Mouse (Mus musculus): ENCODE measurements around the gene Pafah2. TPM values are rescaled to one million over a fixed set of nuclear protein-coding genes. Genes with fewer than 3 reads are reported as not detected.
A peak's percentile ranks its signal among the peaks of the same experiment; 100 is the strongest.

The Pafah2 gene
- polyA plus RNA-seq, 1 experiment from 2014 or later: 9.5 TPM

DNA sequence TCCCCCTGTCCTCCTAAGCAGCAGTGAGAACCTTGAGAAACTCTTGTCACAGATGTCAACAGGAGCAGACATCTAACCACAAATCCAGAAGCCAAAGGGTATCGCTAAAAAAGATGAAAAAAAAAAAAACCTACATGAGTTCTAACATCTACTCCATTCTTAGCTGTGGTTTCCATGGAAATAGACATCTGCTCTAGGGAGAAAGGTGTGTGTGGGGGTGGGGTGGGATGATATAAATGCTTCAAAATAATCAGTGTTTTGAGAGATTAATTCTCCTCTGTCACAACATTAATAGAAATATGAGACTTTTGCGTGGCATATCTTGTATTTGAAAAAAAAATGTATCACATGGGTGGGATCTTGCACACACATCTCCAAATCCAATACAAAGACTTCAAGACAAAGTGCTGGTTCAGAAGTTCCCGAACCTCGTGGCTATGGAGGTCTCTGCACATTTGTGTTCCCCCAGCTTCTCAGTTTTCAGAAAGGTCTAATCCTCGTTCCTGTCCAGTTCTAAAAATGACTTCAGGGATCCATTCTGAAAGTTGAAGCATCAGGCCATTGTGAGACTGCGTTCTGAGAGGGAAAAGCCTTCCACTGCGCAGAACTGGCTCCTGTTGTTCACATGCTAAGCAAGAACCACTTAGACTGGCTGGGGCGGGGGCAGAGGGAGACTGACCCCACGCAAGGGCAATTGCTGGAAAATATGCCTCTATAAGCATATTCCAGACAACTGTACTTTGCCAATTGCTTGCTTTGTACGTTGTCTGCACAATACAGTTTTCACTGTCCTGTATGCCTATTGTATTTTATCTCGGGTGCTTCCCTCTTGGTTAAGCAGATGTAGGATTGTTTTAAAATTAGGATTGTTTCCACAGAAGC, 70.5 kb downstream of the Pafah2 start:
- Histone ChIP-seq H3K36me3 (ENCODE audit: control insufficient read depth, insufficient read depth, low read length) (peaks cover 8% of the 10 kb centered on the region), H3K4me3 (ENCODE audit: low read depth, low read length) (no peak overlapping the region), H3K27me3 (ENCODE audit: control insufficient read depth, insufficient read depth, low read length) (no peaks in the 10 kb centered on the region), H3K4me1 (ENCODE audit: control insufficient read depth, insufficient read depth, low read length) (peaks cover 3% of the 10 kb centered on the region; the same call in 1 of the 2 replicates), H3K9me3 (ENCODE audit: control insufficient read depth, low read length) (no peaks in the 10 kb centered on the region), H3K4me2 (ENCODE audit: low read depth, severe bottlenecking) (no peak overlapping the region), H3K27ac (replicated peaks; ENCODE audit: low read depth, low read length) (no peak overlapping the region), H3K9ac (ENCODE audit: low read length) (no peak overlapping the region)
- DNase-seq (ENCODE audit: low spot score) (no peak), ATAC-seq (ENCODE audit: insufficient number of reproducible peaks, low FRiP score, low TSS enrichment, low read depth) (no peak)
- 78% methylated on average over 11 of the region's 11 CpGs for WGBS

DNA sequence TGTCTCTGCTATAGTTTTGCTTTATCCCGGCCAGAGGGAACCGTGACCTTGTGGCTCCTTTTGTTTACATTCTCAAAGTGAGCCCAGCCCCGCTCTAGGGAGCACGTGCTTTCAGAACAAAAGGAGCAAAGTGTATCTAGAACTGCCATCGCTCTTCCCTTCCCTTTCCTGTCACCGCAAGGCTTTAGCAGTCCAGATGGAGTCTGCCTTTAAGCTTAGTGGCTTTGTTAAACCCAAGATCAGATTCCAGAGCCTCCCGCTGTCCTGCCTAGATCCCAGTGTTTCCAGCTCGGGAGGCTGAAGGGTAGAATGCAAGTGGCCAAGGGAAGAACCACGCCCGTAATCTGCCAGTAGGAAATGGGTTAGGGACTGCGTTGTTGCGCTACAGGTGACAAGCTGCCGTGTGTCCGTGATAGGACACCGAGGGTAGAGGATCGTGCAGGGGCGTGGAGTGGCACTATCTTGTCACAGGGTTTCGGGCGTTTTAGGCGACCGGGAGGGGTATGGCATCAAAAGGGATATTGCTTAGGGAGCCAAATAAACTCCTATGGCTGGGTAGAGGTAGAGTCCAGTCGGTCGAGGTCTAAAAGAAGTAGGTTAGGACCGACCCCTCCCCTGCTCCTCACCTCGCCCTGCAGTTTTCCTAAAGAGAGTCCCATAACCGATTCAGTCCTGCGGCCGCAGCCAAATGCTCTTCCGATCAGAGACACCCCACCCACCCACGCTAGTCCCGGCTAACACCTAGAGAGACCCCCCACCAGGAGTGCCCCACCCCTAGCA, 71.5 kb downstream of the Pafah2 start:
- peak overlapping the region; percentile 96 for H3K9ac ChIP-seq (ENCODE audit: low read length)

DNA sequence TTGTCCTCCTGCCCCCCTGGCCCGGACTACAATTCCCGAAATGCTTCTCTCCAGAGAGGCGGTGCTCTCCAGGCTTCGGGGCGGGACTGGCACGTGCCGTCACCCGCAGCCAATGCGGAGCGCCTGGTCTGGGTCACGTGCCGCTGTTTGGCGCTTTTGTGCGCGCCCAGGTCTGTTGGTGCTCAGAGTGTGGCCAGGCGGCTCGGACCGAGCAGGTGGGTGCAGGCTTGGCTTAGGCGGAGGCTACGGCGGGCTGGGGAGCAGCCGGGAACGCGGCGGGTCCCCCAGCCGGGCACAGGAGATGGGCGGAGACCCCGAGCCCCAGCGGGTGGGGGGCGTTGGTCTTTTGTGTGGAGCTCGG, 72.1 kb downstream of the Pafah2 start, which contains the start of gene Stmn1:
Gene Stmn1 (plus strand): TSS at position 106 of the 361 bp plus-strand sequence.
- no peaks in the 10 kb centered on the region for H3K27me3 ChIP-seq (ENCODE audit: control insufficient read depth, insufficient read depth, low read length)
- under 1% methylated on average over 31 of the region's 31 CpGs for WGBS
- H3K9ac ChIP-seq (ENCODE audit: low read length): peak within 1 kb of the TSS; percentile 96
- peak within 1 kb of the TSS; percentile 91 for H3K4me3 ChIP-seq (ENCODE audit: low read depth, low read length)
- peak within 1 kb of the TSS; percentile 88 for H3K27ac ChIP-seq (replicated peaks; ENCODE audit: low read depth, low read length)
- H3K36me3 ChIP-seq (ENCODE audit: control insufficient read depth, insufficient read depth, low read length): peaks cover 15% of the 10 kb centered on the region
- no peaks in the 10 kb centered on the region for H3K9me3 ChIP-seq (ENCODE audit: control insufficient read depth, low read length)
- ATAC-seq (ENCODE audit: insufficient number of reproducible peaks, low FRiP score, low TSS enrichment, low read depth): peak; percentile 94
- H3K4me1 ChIP-seq (ENCODE audit: control insufficient read depth, insufficient read depth, low read length): peaks cover 3% of the 10 kb centered on the region; the same call in 1 of the 2 replicates
- H3K4me2 ChIP-seq (ENCODE audit: low read depth, severe bottlenecking): peak within 1 kb of the TSS; percentile 86
- DNase-seq (ENCODE audit: low spot score): peak; percentile 96

More for the DNA sequence above, 71.5 kb downstream of the Pafah2 start:
- Histone ChIP-seq H3K27ac (replicated peaks; ENCODE audit: low read depth, low read length) (no peak overlapping the region), H3K9me3 (ENCODE audit: control insufficient read depth, low read length) (no peaks in the 10 kb centered on the region), H3K4me2 (ENCODE audit: low read depth, severe bottlenecking) (peak overlapping the region; percentile 86), H3K4me3 (ENCODE audit: low read depth, low read length) (peak overlapping the region; percentile 91), H3K27me3 (ENCODE audit: control insufficient read depth, insufficient read depth, low read length) (no peaks in the 10 kb centered on the region), H3K36me3 (ENCODE audit: control insufficient read depth, insufficient read depth, low read length) (peaks cover 11% of the 10 kb centered on the region), H3K4me1 (ENCODE audit: control insufficient read depth, insufficient read depth, low read length) (peaks cover 3% of the 10 kb centered on the region; the same call in 1 of the 2 replicates)
- 0 out of 2 replicates have a peak, but pooled peaks have one; percentile 1 for ATAC-seq (ENCODE audit: insufficient number of reproducible peaks, low FRiP score, low TSS enrichment, low read depth)
- under 1% methylated on average over 31 of the region's 31 CpGs for WGBS
- DNase-seq (ENCODE audit: low spot score): peak; percentile 63

DNA sequence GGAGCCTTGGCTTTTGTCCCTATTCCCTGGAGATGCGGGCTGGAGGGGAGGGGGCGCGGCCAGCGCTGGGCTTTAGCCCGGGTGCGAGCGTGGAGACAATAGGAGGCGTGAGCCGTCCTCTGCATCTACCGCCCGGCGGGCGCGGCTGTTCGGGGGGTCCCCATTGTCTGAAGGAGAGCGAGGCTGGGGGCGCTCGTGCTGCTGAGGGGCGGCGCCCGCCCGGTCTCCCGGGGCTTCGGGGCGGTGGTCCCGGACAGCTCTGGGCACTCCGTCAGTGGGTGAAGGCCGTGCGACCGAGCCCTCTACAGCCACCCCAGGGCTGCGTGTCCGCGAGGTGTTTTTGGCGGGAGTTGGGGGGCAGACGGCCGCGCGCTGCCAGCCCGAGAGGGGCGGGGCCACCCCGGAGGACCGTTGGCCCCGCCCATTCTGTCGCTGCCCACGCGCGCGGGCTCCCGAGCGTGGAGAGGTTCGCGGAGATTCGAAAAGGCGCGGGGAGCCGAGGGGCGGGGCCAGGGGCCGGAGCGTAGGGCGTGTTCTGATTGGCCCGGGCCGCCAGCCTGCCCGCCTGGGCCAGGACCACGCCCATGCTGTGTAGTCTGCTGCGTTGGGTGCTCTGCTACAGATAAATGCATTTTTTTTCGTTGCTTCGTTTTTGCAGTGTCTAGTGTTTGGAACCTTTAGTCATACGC, 72.6 kb downstream of the Pafah2 start:
- peak overlapping the region; percentile 86 for H3K4me2 ChIP-seq (ENCODE audit: low read depth, severe bottlenecking)
- H3K4me3 ChIP-seq (ENCODE audit: low read depth, low read length): peak overlapping the region; percentile 91
- H3K27me3 ChIP-seq (ENCODE audit: control insufficient read depth, insufficient read depth, low read length): no peaks in the 10 kb centered on the region
- H3K9me3 ChIP-seq (ENCODE audit: control insufficient read depth, low read length): no peaks in the 10 kb centered on the region
- peak; percentile 83 for ATAC-seq (ENCODE audit: insufficient number of reproducible peaks, low FRiP score, low TSS enrichment, low read depth)
- H3K27ac ChIP-seq (replicated peaks; ENCODE audit: low read depth, low read length): peak overlapping the region; percentile 88
- DNase-seq (ENCODE audit: low spot score): peak; percentile 96
- H3K4me1 ChIP-seq (ENCODE audit: control insufficient read depth, insufficient read depth, low read length): peaks cover 3% of the 10 kb centered on the region; the same call in 1 of the 2 replicates
- H3K9ac ChIP-seq (ENCODE audit: low read length): peak overlapping the region; percentile 96
- under 1% methylated on average over 68 of the region's 68 CpGs for WGBS
- peaks cover 15% of the 10 kb centered on the region for H3K36me3 ChIP-seq (ENCODE audit: control insufficient read depth, insufficient read depth, low read length)

DNA sequence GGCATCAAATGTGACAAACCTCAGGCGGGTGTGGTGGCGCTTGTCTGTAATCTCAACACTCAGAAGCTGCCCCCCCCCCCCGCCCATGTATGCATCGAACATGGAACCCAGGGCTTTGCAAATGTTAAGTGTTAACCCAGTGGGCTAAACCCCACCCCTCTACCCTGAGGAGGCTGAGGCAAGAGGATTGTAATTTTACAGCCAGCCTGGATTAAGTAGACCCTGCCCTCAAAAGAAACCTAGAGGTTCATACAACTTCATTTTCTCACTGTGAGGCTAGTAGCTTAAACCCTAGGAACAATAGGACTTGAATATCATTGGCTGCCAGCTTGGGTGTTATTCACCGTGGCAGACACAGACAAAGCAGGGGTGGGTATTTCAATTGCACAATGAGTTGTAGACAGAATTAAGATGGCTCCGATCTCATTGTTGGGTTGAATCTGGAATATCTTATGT, 73.2 kb downstream of the Pafah2 start:
- no peak overlapping the region for H3K27ac ChIP-seq (replicated peaks; ENCODE audit: low read depth, low read length)
- H3K9me3 ChIP-seq (ENCODE audit: control insufficient read depth, low read length): no peaks in the 10 kb centered on the region
- no peaks in the 10 kb centered on the region for H3K27me3 ChIP-seq (ENCODE audit: control insufficient read depth, insufficient read depth, low read length)
- H3K4me1 ChIP-seq (ENCODE audit: control insufficient read depth, insufficient read depth, low read length): peaks cover 3% of the 10 kb centered on the region; the same call in 1 of the 2 replicates
- 33% methylated on average over 6 of the region's 6 CpGs for WGBS
- DNase-seq (ENCODE audit: low spot score) (no peak), ATAC-seq (ENCODE audit: insufficient number of reproducible peaks, low FRiP score, low TSS enrichment, low read depth) (no peak)
- peaks cover 17% of the 10 kb centered on the region for H3K36me3 ChIP-seq (ENCODE audit: control insufficient read depth, insufficient read depth, low read length)
- peak overlapping the region; percentile 96 for H3K9ac ChIP-seq (ENCODE audit: low read length)
- peak overlapping the region; percentile 86 for H3K4me2 ChIP-seq (ENCODE audit: low read depth, severe bottlenecking)
- H3K4me3 ChIP-seq (ENCODE audit: low read depth, low read length): peak overlapping the region; percentile 91

DNA sequence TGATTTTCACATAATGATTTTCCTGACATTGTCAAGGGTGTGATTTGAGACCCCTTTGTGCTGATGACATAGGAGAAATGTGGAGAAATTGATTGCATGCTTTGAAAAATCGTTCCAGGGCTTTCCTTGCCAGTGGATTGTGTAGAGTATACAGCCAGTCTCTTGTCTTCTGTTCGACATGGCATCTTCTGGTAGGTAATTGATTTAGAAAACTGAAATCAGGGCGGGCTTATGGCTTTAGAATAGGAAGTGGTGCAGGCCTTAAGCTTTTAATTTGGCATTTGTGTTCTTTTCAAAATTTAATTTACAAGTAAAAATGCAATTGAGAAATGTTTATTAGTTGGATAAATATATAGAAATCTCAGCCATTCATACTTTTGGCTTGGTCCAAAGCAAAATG, 73.9 kb downstream of the Pafah2 start:
- no peak overlapping the region for H3K9ac ChIP-seq (ENCODE audit: low read length)
- H3K4me2 ChIP-seq (ENCODE audit: low read depth, severe bottlenecking): peak overlapping the region; percentile 86; the same call in 1 of the 2 replicates
- H3K27ac ChIP-seq (replicated peaks; ENCODE audit: low read depth, low read length): no peak overlapping the region
- WGBS: 87% methylated on average over 3 of the region's 3 CpGs
- no peaks in the 10 kb centered on the region for H3K27me3 ChIP-seq (ENCODE audit: control insufficient read depth, insufficient read depth, low read length)
- H3K9me3 ChIP-seq (ENCODE audit: control insufficient read depth, low read length): no peaks in the 10 kb centered on the region
- H3K4me1 ChIP-seq (ENCODE audit: control insufficient read depth, insufficient read depth, low read length): peaks cover 3% of the 10 kb centered on the region; the same call in 1 of the 2 replicates
- H3K36me3 ChIP-seq (ENCODE audit: control insufficient read depth, insufficient read depth, low read length): peaks cover 22% of the 10 kb centered on the region
- H3K4me3 ChIP-seq (ENCODE audit: low read depth, low read length): peak overlapping the region; percentile 91
- DNase-seq (ENCODE audit: low spot score): no peak
- no peak for ATAC-seq (ENCODE audit: insufficient number of reproducible peaks, low FRiP score, low TSS enrichment, low read depth)

DNA sequence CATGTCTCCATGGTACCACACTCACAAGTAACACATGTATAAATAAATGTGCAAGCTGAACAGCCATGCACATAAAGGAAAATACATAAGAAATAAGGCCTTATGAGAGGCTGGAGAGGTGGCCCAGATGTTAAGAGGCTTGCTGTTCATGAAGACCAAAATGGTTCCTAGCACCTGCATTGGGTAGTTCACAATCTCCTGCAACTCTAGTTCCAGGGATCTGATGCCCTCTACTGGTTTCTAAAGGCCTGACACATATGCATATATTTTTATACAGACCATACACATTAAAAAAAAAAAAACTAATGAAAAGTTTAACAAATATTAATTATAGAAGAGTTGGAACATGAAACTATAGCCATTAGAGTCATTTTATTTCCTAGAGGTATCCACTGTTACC, 75.3 kb downstream of the Pafah2 start:
- no peak overlapping the region for H3K4me2 ChIP-seq (ENCODE audit: low read depth, severe bottlenecking)
- H3K36me3 ChIP-seq (ENCODE audit: control insufficient read depth, insufficient read depth, low read length): peaks cover 23% of the 10 kb centered on the region

DNA sequence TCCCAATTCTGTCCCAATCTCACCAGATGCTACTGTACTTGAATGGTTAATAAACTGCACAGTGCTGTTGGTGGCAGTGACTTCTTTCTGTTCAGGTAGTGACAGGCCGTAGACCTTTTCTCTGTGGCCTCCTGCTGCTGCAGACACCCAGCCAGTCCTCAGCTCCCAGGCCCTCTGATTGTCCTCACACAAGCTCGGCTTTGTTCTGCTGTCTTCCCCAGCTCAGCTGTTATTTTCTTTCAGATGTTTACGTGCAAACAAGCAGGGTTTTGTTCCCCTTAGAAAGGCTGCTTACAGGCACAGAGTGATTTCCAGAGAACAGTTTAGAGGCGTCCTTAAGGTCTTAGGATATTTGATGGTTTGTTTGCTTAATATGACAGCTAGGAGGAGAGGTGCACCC, 77.6 kb downstream of the Pafah2 start:
- no peaks in the 10 kb centered on the region for H3K27me3 ChIP-seq (ENCODE audit: control insufficient read depth, insufficient read depth, low read length)
- no peaks in the 10 kb centered on the region for H3K9me3 ChIP-seq (ENCODE audit: control insufficient read depth, low read length)
- peaks cover 25% of the 10 kb centered on the region for H3K36me3 ChIP-seq (ENCODE audit: control insufficient read depth, insufficient read depth, low read length)
- no peak overlapping the region for H3K4me3 ChIP-seq (ENCODE audit: low read depth, low read length)
- no peak overlapping the region for H3K4me2 ChIP-seq (ENCODE audit: low read depth, severe bottlenecking)
- DNase-seq (ENCODE audit: low spot score) (no peak), ATAC-seq (ENCODE audit: insufficient number of reproducible peaks, low FRiP score, low TSS enrichment, low read depth) (no peak)
- H3K4me1 ChIP-seq (ENCODE audit: control insufficient read depth, insufficient read depth, low read length): peaks cover 3% of the 10 kb centered on the region; the same call in 1 of the 2 replicates
- no peak overlapping the region for H3K9ac ChIP-seq (ENCODE audit: low read length)
- 83% methylated on average over 4 of the region's 4 CpGs for WGBS
- no peak overlapping the region for H3K27ac ChIP-seq (replicated peaks; ENCODE audit: low read depth, low read length)

More for the DNA sequence above, 75.3 kb downstream of the Pafah2 start:
- Histone ChIP-seq H3K9me3 (ENCODE audit: control insufficient read depth, low read length) (no peaks in the 10 kb centered on the region), H3K27me3 (ENCODE audit: control insufficient read depth, insufficient read depth, low read length) (no peaks in the 10 kb centered on the region), H3K9ac (ENCODE audit: low read length) (no peak overlapping the region), H3K4me1 (ENCODE audit: control insufficient read depth, insufficient read depth, low read length) (peaks cover 3% of the 10 kb centered on the region; the same call in 1 of the 2 replicates), H3K4me3 (ENCODE audit: low read depth, low read length) (no peak overlapping the region), H3K27ac (replicated peaks; ENCODE audit: low read depth, low read length) (no peak overlapping the region)
- no peak for ATAC-seq (ENCODE audit: insufficient number of reproducible peaks, low FRiP score, low TSS enrichment, low read depth)
- DNase-seq (ENCODE audit: low spot score): no peak

Measured in limb, embryonic 11.5 days (tissue).